Mouse (Mus musculus): Measurements from ENCODE around the gene Ciz1. TPM values are rescaled to one million over a fixed set of nuclear protein-coding genes. Genes with fewer than 3 reads are reported as not detected.

Ciz1 gene
- polyA plus RNA-seq, 1 experiment from 2014 or later: 61.5 TPM

DNA sequence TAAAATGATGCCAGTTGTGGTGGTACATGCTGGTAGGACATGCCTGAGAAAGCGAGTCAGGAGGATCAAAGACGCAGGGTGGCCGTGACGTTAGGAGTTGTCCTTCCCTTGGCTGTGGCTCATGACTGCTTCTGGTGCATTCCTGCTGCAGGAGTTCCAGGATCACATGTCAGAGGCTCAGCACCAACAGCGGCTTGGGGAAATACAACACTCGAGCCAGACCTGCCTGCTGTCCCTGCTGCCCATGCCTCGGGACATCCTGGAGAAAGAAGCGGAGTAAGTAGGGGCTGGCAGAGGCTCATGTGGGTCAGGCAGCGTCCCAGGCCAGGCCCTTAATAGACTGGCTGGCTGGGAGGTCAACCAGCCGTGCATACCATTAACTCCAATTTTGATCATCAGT lies 22.1 kb downstream of the Ciz1 start:
- no peak for ATAC-seq (ENCODE audit: low FRiP score, low read depth)
- peaks cover 93% of the 10 kb centered on the region for H3K36me3 ChIP-seq
- no peaks in the 10 kb centered on the region for H3K4me1 ChIP-seq
- H3K27me3 ChIP-seq: 0 out of 2 replicates have a peak, but pooled peaks cover 3% of the 10 kb centered on the region
- no peak overlapping the region for H3K4me3 ChIP-seq
- no peak overlapping the region for H3K4me2 ChIP-seq (replicated peaks)
- H3K9ac ChIP-seq (replicated peaks): no peak overlapping the region
- 89% methylated on average over 10 of the region's 10 CpGs for WGBS
- no peaks in the 10 kb centered on the region for H3K9me3 ChIP-seq
- H3K27ac ChIP-seq (replicated peaks): no peak overlapping the region

DNA sequence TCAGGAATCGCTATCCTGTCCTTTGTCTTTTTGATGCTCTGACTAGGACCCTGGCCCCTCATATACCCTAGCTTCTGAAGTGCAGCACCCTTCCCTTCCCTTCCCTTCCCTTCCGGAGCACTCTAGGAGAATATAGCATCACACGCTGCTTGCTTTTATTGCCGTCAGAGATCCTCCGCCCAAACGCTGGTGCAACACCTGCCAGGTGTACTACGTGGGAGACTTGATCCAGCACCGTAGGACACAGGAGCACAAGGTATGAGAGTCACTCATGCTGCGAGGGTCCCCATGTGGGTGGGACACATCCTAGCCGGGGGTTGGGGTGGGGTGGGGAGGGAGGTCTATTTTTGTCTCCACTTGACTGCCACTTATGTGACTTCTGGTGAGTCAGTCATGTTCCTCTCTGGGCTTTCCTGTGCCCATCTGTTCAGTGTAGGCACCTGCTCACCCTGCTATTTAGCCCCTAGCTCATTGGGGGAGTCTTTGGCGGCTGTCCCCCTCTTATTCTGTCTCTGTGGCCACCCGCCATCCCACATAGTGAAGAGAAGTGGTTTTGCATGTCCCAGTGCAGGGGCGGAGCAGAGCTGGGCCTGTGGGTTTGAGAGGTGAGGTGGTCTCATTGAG lies 23.3 kb downstream of the Ciz1 start:
- H3K27ac ChIP-seq (replicated peaks): no peak overlapping the region
- no peaks in the 10 kb centered on the region for H3K9me3 ChIP-seq
- no peaks in the 10 kb centered on the region for H3K4me1 ChIP-seq
- H3K36me3 ChIP-seq: peaks cover 89% of the 10 kb centered on the region
- no peak overlapping the region for H3K4me3 ChIP-seq
- no peak for ATAC-seq (ENCODE audit: low FRiP score, low read depth)
- peaks cover 9% of the 10 kb centered on the region; the same call in 1 of the 2 replicates for H3K27me3 ChIP-seq
- WGBS: 95% methylated on average over 13 of the region's 13 CpGs
- no peak overlapping the region for H3K9ac ChIP-seq (replicated peaks)
- H3K4me2 ChIP-seq (replicated peaks): no peak overlapping the region

- H3K4me3 ChIP-seq: no peak overlapping the region
- no peaks in the 10 kb centered on the region for H3K9me3 ChIP-seq
- no peak overlapping the region for H3K9ac ChIP-seq (replicated peaks)
- ATAC-seq (ENCODE audit: low FRiP score, low read depth): no peak
- H3K4me2 ChIP-seq (replicated peaks): no peak overlapping the region
- no peak overlapping the region for H3K27ac ChIP-seq (replicated peaks)
- peaks cover 12% of the 10 kb centered on the region; the same call in 1 of the 2 replicates for H3K27me3 ChIP-seq
- peaks cover 74% of the 10 kb centered on the region for H3K36me3 ChIP-seq
- WGBS: 94% methylated on average over 10 of the region's 10 CpGs
- H3K4me1 ChIP-seq: peaks cover 5% of the 10 kb centered on the region
Measured at GRCm38 (mm10) chr2:32376963-32377362, 24.8 kb downstream of the Ciz1 start.

DNA sequence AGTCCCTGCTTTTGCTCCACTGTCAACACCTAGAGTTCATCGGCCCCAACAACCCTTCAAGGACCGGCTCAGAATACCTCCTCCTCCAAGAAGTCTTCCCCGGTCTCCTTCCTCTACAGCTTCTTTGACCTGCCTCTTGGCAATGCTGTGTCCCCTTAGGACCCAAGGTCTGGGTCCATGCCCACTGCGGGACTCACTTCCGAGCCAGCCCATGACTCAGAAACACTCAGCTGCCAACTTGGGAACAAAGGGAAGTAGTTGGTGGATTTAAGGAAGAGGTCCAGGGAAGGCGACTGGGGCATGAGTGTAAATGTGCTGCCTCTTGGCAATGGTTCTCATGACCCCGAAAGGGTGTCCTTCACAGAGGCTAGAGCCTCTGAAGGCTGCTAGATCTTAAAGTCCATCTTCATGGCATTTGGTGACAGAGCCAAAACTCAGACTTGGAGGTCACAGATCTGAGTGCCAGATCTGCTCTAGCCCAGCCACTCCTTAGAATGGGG lies 27.9 kb downstream of the Ciz1 start:
- no peak for ATAC-seq (ENCODE audit: low FRiP score, low read depth)
- H3K4me1 ChIP-seq: peaks cover 8% of the 10 kb centered on the region
- peaks cover 48% of the 10 kb centered on the region for H3K36me3 ChIP-seq
- no peak overlapping the region for H3K9ac ChIP-seq (replicated peaks)
- H3K27me3 ChIP-seq: peaks cover 39% of the 10 kb centered on the region
- H3K4me2 ChIP-seq (replicated peaks): no peak overlapping the region
- WGBS: 96% methylated on average over 7 of the region's 7 CpGs
- no peak overlapping the region for H3K4me3 ChIP-seq
- no peaks in the 10 kb centered on the region for H3K9me3 ChIP-seq
- H3K27ac ChIP-seq (replicated peaks): no peak overlapping the region

DNA sequence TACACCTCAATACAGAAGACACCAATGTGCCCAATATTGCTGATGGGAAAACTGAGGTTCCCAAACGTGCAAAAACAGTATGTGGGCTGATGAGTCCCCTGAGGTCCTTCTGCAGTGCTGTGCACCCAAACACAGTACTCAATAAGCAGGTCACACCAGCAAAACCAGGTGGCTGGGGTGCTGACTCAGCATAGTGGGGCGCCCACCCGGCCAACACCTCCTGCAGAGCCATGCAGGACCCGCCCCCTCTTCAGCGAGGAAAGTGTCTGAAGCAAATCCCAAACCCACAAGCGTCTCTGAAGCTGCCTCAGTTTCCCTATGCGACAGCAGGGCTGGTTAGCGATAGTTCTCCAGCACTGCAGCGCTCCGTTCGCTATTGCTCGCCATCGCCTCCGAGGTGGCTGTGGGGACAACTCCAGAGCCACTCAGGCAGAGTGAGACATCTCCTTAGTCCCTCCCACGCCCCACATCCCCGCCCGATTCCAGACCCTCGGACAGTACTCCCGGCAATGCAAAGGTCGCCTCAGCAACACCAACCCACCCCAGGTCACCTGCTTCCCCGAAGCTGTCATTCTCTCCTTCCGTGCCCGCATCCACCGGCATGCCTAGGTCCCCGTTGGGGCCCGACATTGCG lies 29.1 kb downstream of the Ciz1 start:
- ATAC-seq (ENCODE audit: low FRiP score, low read depth): peak; percentile 70
- 2% methylated on average over 27 of the region's 27 CpGs for WGBS
- Histone ChIP-seq H3K36me3 (peaks cover 36% of the 10 kb centered on the region), H3K4me3 (peak overlapping the region; percentile 66), H3K4me2 (replicated peaks) (peak overlapping the region; percentile 80), H3K9ac (replicated peaks) (peak overlapping the region; percentile 66), H3K27me3 (peaks cover 48% of the 10 kb centered on the region), H3K4me1 (peaks cover 8% of the 10 kb centered on the region), H3K9me3 (no peaks in the 10 kb centered on the region), H3K27ac (replicated peaks) (no peak overlapping the region)

- H3K27me3 ChIP-seq: peaks cover 52% of the 10 kb centered on the region
- 0% methylated on average over 40 of the region's 47 CpGs for WGBS
- ATAC-seq (ENCODE audit: low FRiP score, low read depth): peak; percentile 86
- H3K9ac ChIP-seq (replicated peaks): peak within 1 kb of the TSS; percentile 66
- H3K27ac ChIP-seq (replicated peaks): no peak within 1 kb of the TSS; the same call in 1 of the 2 replicates
- no peaks in the 10 kb centered on the region for H3K9me3 ChIP-seq
- peak within 1 kb of the TSS; percentile 80 for H3K4me2 ChIP-seq (replicated peaks)
- H3K4me1 ChIP-seq: peaks cover 8% of the 10 kb centered on the region
- peak within 1 kb of the TSS; percentile 66 for H3K4me3 ChIP-seq
- peaks cover 30% of the 10 kb centered on the region for H3K36me3 ChIP-seq
Measured at GRCm38 (mm10) chr2:32381775-32382223, 29.7 kb downstream of the Ciz1 start, which contains the start of gene 1110008P14Rik. 1110008P14Rik (minus strand) TSS chr2:32381938.

DNA sequence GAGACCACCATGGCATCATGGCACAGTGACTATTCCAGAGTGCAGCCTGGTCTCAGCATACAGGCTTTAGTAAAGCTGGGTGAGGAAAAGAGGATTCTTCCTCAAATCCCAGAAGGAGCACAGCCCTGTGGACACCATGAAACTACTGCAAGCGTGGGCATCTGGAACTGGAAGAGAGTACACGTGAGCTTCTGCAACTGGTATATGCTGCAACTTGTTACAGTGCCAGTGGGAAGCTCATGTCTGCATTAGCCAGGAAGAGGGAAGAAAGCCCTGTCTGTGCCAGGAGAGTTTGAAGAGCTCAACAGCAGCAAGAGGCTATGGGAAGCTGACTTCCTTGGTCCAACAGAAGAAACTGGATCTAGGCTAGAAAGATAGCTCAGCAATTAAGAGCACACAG lies 30.6 kb downstream of the Ciz1 start:
- no peaks in the 10 kb centered on the region for H3K9me3 ChIP-seq

GRCm38 (mm10) chr2:32387706-32388490 lies 35.8 kb downstream of the Ciz1 start, which contains the start of gene Lcn2:
Lcn2 (minus strand) TSS chr2:32388252.
- Histone ChIP-seq H3K27ac (replicated peaks) (no peak within 1 kb of the TSS), H3K4me3 (no peak within 1 kb of the TSS), H3K27me3 (peaks cover 41% of the 10 kb centered on the region), H3K36me3 (no peaks in the 10 kb centered on the region), H3K4me1 (no peaks in the 10 kb centered on the region), H3K9me3 (no peaks in the 10 kb centered on the region), H3K4me2 (replicated peaks) (no peak within 1 kb of the TSS), H3K9ac (replicated peaks) (no peak within 1 kb of the TSS; the same call in 1 of the 2 replicates)
- WGBS: 63% methylated on average over 5 of the region's 5 CpGs
- no peak for ATAC-seq (ENCODE audit: low FRiP score, low read depth)

More for the DNA sequence above, 30.6 kb downstream of the Ciz1 start:
- WGBS: 87% methylated on average over 2 of the region's 2 CpGs
- ATAC-seq (ENCODE audit: low FRiP score, low read depth): no peak
- H3K4me1 ChIP-seq: peaks cover 8% of the 10 kb centered on the region
- no peak overlapping the region for H3K4me2 ChIP-seq (replicated peaks)
- no peak overlapping the region for H3K4me3 ChIP-seq
- no peak overlapping the region for H3K27ac ChIP-seq (replicated peaks)
- peaks cover 57% of the 10 kb centered on the region for H3K27me3 ChIP-seq
- H3K9ac ChIP-seq (replicated peaks): no peak overlapping the region
- H3K36me3 ChIP-seq: peaks cover 21% of the 10 kb centered on the region

GRCm38 (mm10) chr2:32389157-32389556 lies 37.0 kb downstream of the Ciz1 start:
- Histone ChIP-seq H3K27me3 (peaks cover 30% of the 10 kb centered on the region), H3K9ac (replicated peaks) (no peak overlapping the region), H3K4me2 (replicated peaks) (no peak overlapping the region), H3K36me3 (no peaks in the 10 kb centered on the region), H3K9me3 (no peaks in the 10 kb centered on the region), H3K4me3 (no peak overlapping the region), H3K4me1 (no peaks in the 10 kb centered on the region), H3K27ac (replicated peaks) (no peak overlapping the region)
- no peak for ATAC-seq (ENCODE audit: low FRiP score, low read depth)
- whole genome bisulfite sequencing: 83% methylated on average over 2 of the region's 2 CpGs

GRCm38 (mm10) chr2:32390871-32391270 lies 38.7 kb downstream of the Ciz1 start:
- Histone ChIP-seq H3K4me1 (peaks cover 5% of the 10 kb centered on the region), H3K9me3 (no peaks in the 10 kb centered on the region), H3K9ac (replicated peaks) (no peak overlapping the region), H3K4me2 (replicated peaks) (no peak overlapping the region), H3K36me3 (no peaks in the 10 kb centered on the region), H3K27me3 (peaks cover 17% of the 10 kb centered on the region), H3K27ac (replicated peaks) (no peak overlapping the region), H3K4me3 (no peak overlapping the region)
- 84% methylated on average over 8 of the region's 8 CpGs for WGBS
- no peak for ATAC-seq (ENCODE audit: low FRiP score, low read depth)

DNA sequence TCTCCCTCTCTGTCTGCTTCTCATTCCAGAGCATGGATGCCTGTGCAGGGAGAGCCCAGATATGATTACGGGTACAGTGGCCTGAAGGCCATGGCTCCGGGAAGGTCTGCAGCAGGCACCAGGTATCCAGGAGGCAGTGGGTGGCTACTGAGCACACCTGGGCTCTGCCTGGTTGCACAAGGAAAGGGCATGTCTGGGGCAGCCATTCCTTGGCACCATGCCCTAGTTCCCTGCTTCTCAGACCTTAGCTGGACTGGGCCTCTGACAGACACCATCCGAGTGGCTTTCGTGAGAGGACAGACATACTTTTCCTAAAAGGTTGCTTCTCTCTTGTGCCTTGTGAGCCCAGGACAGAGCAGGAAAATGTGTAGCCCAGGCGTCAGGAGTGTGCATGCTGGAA lies 39.9 kb downstream of the Ciz1 start:
- no peak for ATAC-seq (ENCODE audit: low FRiP score, low read depth)
- no peak overlapping the region for H3K4me3 ChIP-seq
- WGBS: 83% methylated on average over 5 of the region's 5 CpGs

More for the DNA sequence above, 39.9 kb downstream of the Ciz1 start:
- no peak overlapping the region for H3K27ac ChIP-seq (replicated peaks)
- H3K27me3 ChIP-seq: peaks cover 10% of the 10 kb centered on the region
- no peak overlapping the region for H3K9ac ChIP-seq (replicated peaks)
- H3K4me2 ChIP-seq (replicated peaks): no peak overlapping the region
- H3K4me1 ChIP-seq: peaks cover 10% of the 10 kb centered on the region
- H3K36me3 ChIP-seq: no peaks in the 10 kb centered on the region
- H3K9me3 ChIP-seq: no peaks in the 10 kb centered on the region

All from midbrain, embryonic 12.5 days (tissue).